Mouse (Mus musculus): ENCODE measurements around the gene Ubash3b.

Gene Ubash3b

GRCm38 (mm10) chr9:41098065-41098464 is 63.4 kb downstream of the Ubash3b start:
- DNase-seq (ENCODE audit: low spot score in 2 of 2): no peak

GRCm38 (mm10) chr9:41091993-41092392 is 69.5 kb downstream of the Ubash3b start:
- no peak for DNase-seq (ENCODE audit: low spot score in 2 of 2)

- no peak for DNase-seq (ENCODE audit: low spot score in 2 of 2)
Observed at GRCm38 (mm10) chr9:41091187-41091586, 70.3 kb downstream of the Ubash3b start.

GRCm38 (mm10) chr9:41087831-41088383 is 73.6 kb downstream of the Ubash3b start:
- DNase-seq (ENCODE audit: low spot score in 2 of 2): no peak

- peak in 1 of 2 experiments; percentile 16 for DNase-seq (ENCODE audit: low spot score in 2 of 2)
Observed at GRCm38 (mm10) chr9:41084191-41084901, 77.2 kb downstream of the Ubash3b start.

GRCm38 (mm10) chr9:41083386-41084055 is 78.0 kb downstream of the Ubash3b start:
- no peak for DNase-seq (ENCODE audit: low spot score in 2 of 2)

- no peak for DNase-seq (ENCODE audit: low spot score in 2 of 2)
Observed at GRCm38 (mm10) chr9:41082891-41083290, 78.6 kb downstream of the Ubash3b start.

- DNase-seq (ENCODE audit: low spot score in 2 of 2): peak; percentile 46 to 49
Observed at GRCm38 (mm10) chr9:41080877-41081276, 80.6 kb downstream of the Ubash3b start.

GRCm38 (mm10) chr9:41079428-41080155 is 81.9 kb downstream of the Ubash3b start:
- DNase-seq (ENCODE audit: low spot score in 2 of 2): no peak

GRCm38 (mm10) chr9:41078198-41078597 is 83.3 kb downstream of the Ubash3b start:
- DNase-seq (ENCODE audit: low spot score in 2 of 2): no peak

- DNase-seq (ENCODE audit: low spot score in 2 of 2): no peak
Observed at GRCm38 (mm10) chr9:41076150-41076549, 85.3 kb downstream of the Ubash3b start.

- DNase-seq (ENCODE audit: low spot score in 2 of 2): no peak
Observed at GRCm38 (mm10) chr9:41075528-41075927, 86.0 kb downstream of the Ubash3b start.

GRCm38 (mm10) chr9:41073196-41074009 is 88.1 kb downstream of the Ubash3b start:
- peak; percentile 75 to 80 for DNase-seq (ENCODE audit: low spot score in 2 of 2)

- DNase-seq (ENCODE audit: low spot score in 2 of 2): peak; percentile 31 to 33
Observed at GRCm38 (mm10) chr9:41072786-41073185, 88.7 kb downstream of the Ubash3b start.

GRCm38 (mm10) chr9:41071906-41072511 is 89.5 kb downstream of the Ubash3b start:
- no peak for DNase-seq (ENCODE audit: low spot score in 2 of 2)

GRCm38 (mm10) chr9:41070761-41071181 is 90.7 kb downstream of the Ubash3b start:
- no peak for DNase-seq (ENCODE audit: low spot score in 2 of 2)

GRCm38 (mm10) chr9:41069509-41069908 is 92.0 kb downstream of the Ubash3b start:
- no peak for DNase-seq (ENCODE audit: low spot score in 2 of 2)

- DNase-seq (ENCODE audit: low spot score in 2 of 2): no peak
Observed at GRCm38 (mm10) chr9:41061446-41061845, 100.1 kb downstream of the Ubash3b start.

GRCm38 (mm10) chr9:41060617-41061016 is 100.9 kb downstream of the Ubash3b start:
- no peak for DNase-seq (ENCODE audit: low spot score in 2 of 2)

- no peak for DNase-seq (ENCODE audit: low spot score in 2 of 2)
Observed at GRCm38 (mm10) chr9:41058765-41059535, 102.5 kb downstream of the Ubash3b start.
